In the genomic region with DNA sequence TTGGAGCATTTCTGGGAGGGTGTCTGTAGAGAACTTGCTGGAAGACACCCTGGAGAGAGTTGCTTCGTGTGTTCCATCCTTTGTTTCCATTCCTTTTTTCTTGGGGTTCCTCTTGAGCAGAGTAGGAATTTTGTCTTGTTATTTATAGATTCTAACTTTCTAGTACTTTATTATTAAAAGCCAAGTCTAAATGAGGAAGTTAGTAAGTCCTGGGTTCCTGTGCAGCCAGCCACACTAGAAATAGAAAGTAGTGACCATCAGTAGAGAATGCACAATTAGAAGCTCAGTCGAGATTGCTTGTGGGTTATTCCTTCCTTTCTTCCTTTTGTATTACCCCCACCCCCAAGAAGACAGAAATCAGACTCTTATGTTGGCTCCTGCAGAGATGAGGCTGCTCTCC, we compare ENCODE assay signal across 18 mouse cellular contexts. TPM values are rescaled to one million over a fixed set of nuclear protein-coding genes. Genes with fewer than 3 reads are reported as not detected.
DNase-seq lines count a peak whose midpoint lies in the region; ATAC-seq and TF ChIP-seq lines count a peak whose summit lies in the region.
"Had no signal": no experiment of that assay in that cellular context is flagged by ENCODE, and none has a peak within 500 bp of the region (broad histone marks: within the 10 kb centered on the region; RNA-seq: fewer than 3 reads in every experiment).

No protein-coding gene starts in this region.

- H3K36me3 ChIP-seq in heart, embryonic 13.5 days = no peaks in the 10 kb centered on the region
- no peaks in the 10 kb centered on the region for H3K36me3 ChIP-seq in lung, embryonic 14.5 days (ENCODE audit: insufficient read depth)
- H3K36me3 ChIP-seq: embryonic facial prominence, embryonic 15.5 days; stomach, embryonic 15.5 days had no signal

- H3K27me3 ChIP-seq in heart, embryonic 13.5 days (replicated peaks) = no peaks in the 10 kb centered on the region
- no peaks in the 10 kb centered on the region for H3K27me3 ChIP-seq in lung, embryonic 14.5 days (ENCODE audit: insufficient read depth, low read length)
- H3K27me3 ChIP-seq: embryonic facial prominence, embryonic 15.5 days; stomach, embryonic 15.5 days had no signal

- peaks cover 75% of the 10 kb centered on the region for H3K4me1 ChIP-seq in heart, embryonic 13.5 days
- H3K4me1 ChIP-seq in lung, embryonic 14.5 days (ENCODE audit: insufficient read depth) = peaks cover 10% of the 10 kb centered on the region
- H3K4me1 ChIP-seq in olfactory bulb, adult 2 months (ENCODE audit: control insufficient read depth, insufficient read depth, low read length) = peaks cover 3% of the 10 kb centered on the region

- 40% methylated on average over 2 of the region's 2 CpGs for WGBS in heart, embryonic 13.5 days
- WGBS in lung, embryonic 14.5 days = 67% methylated on average over 2 of the region's 2 CpGs
- WGBS in olfactory bulb, adult 2 months = 19% methylated on average over 2 of the region's 2 CpGs

- H3K9me3 ChIP-seq in heart, embryonic 13.5 days = no peaks in the 10 kb centered on the region
- H3K9me3 ChIP-seq in lung, embryonic 14.5 days (ENCODE audit: low read depth, low read length) = no peaks in the 10 kb centered on the region
- H3K9me3 ChIP-seq: embryonic facial prominence, embryonic 15.5 days; stomach, embryonic 15.5 days had no signal

- peak overlapping the region; percentile 45 for H3K4me2 ChIP-seq in heart, embryonic 13.5 days
- H3K4me2 ChIP-seq in lung, embryonic 14.5 days = no peak overlapping the region
- H3K4me2 ChIP-seq: embryonic facial prominence, embryonic 15.5 days; stomach, embryonic 15.5 days had no signal

- DNase-seq in heart, postnatal 25 days (ENCODE audit: low spot score) = no peak
- DNase-seq in lung, embryonic 14.5 days = no peak
- DNase-seq in lung, postnatal 10 days = no peak
- DNase-seq: cerebellum, adult 9-11 months; embryo, embryonic 11 days; lung, adult 2 months; midbrain, embryonic 14.5 days; spleen, adult 18-20 months had no signal

- peak overlapping the region; percentile 83 for H3K27ac ChIP-seq in heart, embryonic 13.5 days (replicated peaks)
- 0 out of 2 replicates have a peak overlapping the region, but pooled peaks have one; percentile 42 for H3K27ac ChIP-seq in lung, embryonic 14.5 days (ENCODE audit: low read depth)
- H3K27ac ChIP-seq in olfactory bulb, adult 2 months (ENCODE audit: insufficient read depth, low read depth, low read length) = peak overlapping the region; percentile 60; the same call in 1 of the 2 replicates
- H3K27ac ChIP-seq: embryonic facial prominence, embryonic 15.5 days; stomach, embryonic 15.5 days had no signal

- no peak overlapping the region for H3K4me3 ChIP-seq in heart, embryonic 13.5 days
- no peak overlapping the region for H3K4me3 ChIP-seq in lung, embryonic 14.5 days (ENCODE audit: low read depth, low read length)
- no peak overlapping the region for H3K4me3 ChIP-seq in olfactory bulb, adult 2 months (ENCODE audit: insufficient read depth, low read depth, low read length)
- H3K4me3 ChIP-seq: embryonic facial prominence, embryonic 15.5 days; stomach, embryonic 15.5 days had no signal

- ATAC-seq in heart, embryonic 13.5 days (ENCODE audit: extremely low read depth, insufficient number of reproducible peaks, low FRiP score, low TSS enrichment) = no peak
- no peak for ATAC-seq in lung, embryonic 14.5 days (ENCODE audit: insufficient read depth)
- peak; percentile 27 for ATAC-seq in granulocyte monocyte progenitor cell, adult 5-6 weeks (replicated peaks; ENCODE audit: poor library complexity, severe bottlenecking)
- ATAC-seq in frontal cortex, adult (ENCODE audit: low TSS enrichment) = no peak
- ATAC-seq: CD4-positive, CD25-positive, alpha-beta regulatory T cell, adult 4 months; hindbrain, embryonic 16.5 days; intestine, postnatal 0 days had no signal

- H3K9ac ChIP-seq in heart, embryonic 13.5 days = peak overlapping the region; percentile 54; the same call in 1 of the 2 replicates
- no peak overlapping the region for H3K9ac ChIP-seq in lung, embryonic 14.5 days
- H3K9ac ChIP-seq: embryonic facial prominence, embryonic 15.5 days; stomach, embryonic 15.5 days had no signal

- intact Hi-C loops in heart, postnatal 25 days (cut with DNase I) = loop anchor here (5.0 kb wide), 1 partner anchor 211 kb away; no protein-coding TSS in a partner anchor

- TF ChIP-seq CTCF in lung, embryonic 14.5 days (IDR thresholded peaks at IDR 0.05; ENCODE audit: low read depth) = no peak
- no peak for TF ChIP-seq CTCF in olfactory bulb, adult 2 months (IDR thresholded peaks at IDR 0.05; ENCODE audit: insufficient read depth, low read depth, low read length)

- no peak for TF ChIP-seq POLR2A in olfactory bulb, adult 2 months (IDR thresholded peaks at IDR 0.05; ENCODE audit: insufficient read depth, low read depth, low read length)

RNA-seq across cellular contexts. Expression of gene Reep3, which starts 27.0 kb away (rescaled TPM):
- 23.2 and 26.4 TPM in 2 replicates for polyA plus RNA-seq in heart, embryonic 13.5 days (2015; fragmentation: Nextera tagmentation; extraction: Ambion mirVana)
- 10 to 100 TPM; 21.4 to 22.9 TPM for total RNA-seq in heart, postnatal 25 days (2021)
- 31.7 and 33.2 TPM in 2 replicates for polyA plus RNA-seq in lung, embryonic 14.5 days (2014; fragmentation: Nextera tagmentation; extraction: Ambion mirVana)
- 21.6 and 22.3 TPM in 2 replicates for total RNA-seq in granulocyte monocyte progenitor cell, adult 5-6 weeks (2014; fragmentation: Nextera tagmentation)
- 11.8 and 13.4 TPM in 2 replicates for total RNA-seq in granulocyte monocyte progenitor cell, adult 5-6 weeks (2017)
- not detected in 2 replicates for polyA plus RNA-seq in olfactory bulb, adult 2 months (2012; ENCODE audit: insufficient read depth, insufficient read length, low replicate concordance, missing spikeins)
- total RNA-seq: MEL had no signal

RNA-seq across cellular contexts. Expression of gene Jmjd1c, which starts 27.8 kb away (rescaled TPM):
- polyA plus RNA-seq in heart, embryonic 13.5 days (2015; fragmentation: Nextera tagmentation; extraction: Ambion mirVana) = 30.3 and 30.8 TPM in 2 replicates
- 10 to 100 TPM; 38.5 to 40.9 TPM for total RNA-seq in heart, postnatal 25 days (2021)
- polyA plus RNA-seq in lung, embryonic 14.5 days (2014; fragmentation: Nextera tagmentation; extraction: Ambion mirVana) = 34.8 and 34.9 TPM in 2 replicates
- total RNA-seq in granulocyte monocyte progenitor cell, adult 5-6 weeks (2014; fragmentation: Nextera tagmentation) = 82.9 and 89.7 TPM in 2 replicates
- 57.8 and 69.4 TPM in 2 replicates for total RNA-seq in granulocyte monocyte progenitor cell, adult 5-6 weeks (2017)
- polyA plus RNA-seq in olfactory bulb, adult 2 months (2012; ENCODE audit: insufficient read depth, insufficient read length, low replicate concordance, missing spikeins) = 77.0 and 101 TPM in 2 replicates
